Mouse (Mus musculus): ENCODE measurements around the gene Col6a1. TPM values are rescaled to one million over a fixed set of nuclear protein-coding genes. Genes with fewer than 3 reads are reported as not detected.

Gene Col6a1
- 309 and 317 TPM in 2 replicates for polyA plus RNA-seq (2014; fragmentation: Nextera tagmentation; extraction: Ambion mirVana)

DNA sequence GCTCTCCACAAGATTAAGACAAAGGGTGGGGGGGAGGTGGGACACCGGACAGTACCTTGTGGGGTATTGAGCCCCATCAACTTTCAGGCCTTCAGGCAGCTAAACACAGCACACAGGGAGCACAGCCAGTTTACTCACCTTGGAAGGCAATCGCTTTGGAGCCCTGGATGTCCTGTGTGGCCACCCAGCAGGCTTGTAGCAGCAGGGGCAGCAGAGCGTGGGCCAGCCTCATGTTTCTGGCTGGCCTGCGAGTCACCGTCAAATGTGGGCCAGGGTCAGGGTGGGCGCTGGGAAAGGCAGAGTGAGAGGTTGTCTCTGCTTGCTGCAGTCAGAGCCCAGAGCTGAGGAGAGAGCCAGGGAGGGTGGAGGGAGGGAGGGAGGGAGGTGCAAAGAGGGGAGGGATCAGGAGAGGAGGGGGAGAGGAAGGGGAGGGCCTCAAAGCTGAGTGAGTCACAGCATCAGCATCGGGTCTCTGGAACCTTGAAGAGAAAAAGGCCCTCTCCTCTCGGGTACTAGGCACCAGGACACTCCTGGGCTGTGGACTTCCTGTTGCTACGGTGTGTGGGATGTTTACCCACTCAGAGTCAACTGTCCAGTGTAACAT lies at the start of gene Col6a1:
TSS of gene Col6a1 (minus strand) at position 487 of the 604 bp plus-strand sequence.
- peak within 1 kb of the TSS; percentile 55 for H3K4me3 ChIP-seq (ENCODE audit: low read depth, low read length)
- H3K36me3 ChIP-seq (ENCODE audit: control insufficient read depth, insufficient read depth, low read length) = peaks cover 28% of the 10 kb centered on the region
- ATAC-seq (replicated peaks; ENCODE audit: low FRiP score, low TSS enrichment, low read depth) (peak; percentile 48), DNase-seq (ENCODE audit: low spot score) (peak; percentile 59)
- peaks cover 27% of the 10 kb centered on the region for H3K4me1 ChIP-seq (replicated peaks; ENCODE audit: control insufficient read depth, insufficient read depth, low read length)
- H3K27ac ChIP-seq (ENCODE audit: low read depth) = peak within 1 kb of the TSS; percentile 82
- peak within 1 kb of the TSS; percentile 88 for H3K4me2 ChIP-seq (ENCODE audit: low read length)
- H3K9me3 ChIP-seq (ENCODE audit: control insufficient read depth, low read length) = no peaks in the 10 kb centered on the region
- WGBS = 13% methylated on average over 9 of the region's 9 CpGs
- H3K27me3 ChIP-seq (replicated peaks; ENCODE audit: control insufficient read depth, insufficient read depth, low read length) = no peaks in the 10 kb centered on the region
- peak within 1 kb of the TSS; percentile 80 for H3K9ac ChIP-seq (ENCODE audit: low read length)

- Histone ChIP-seq H3K4me2 (ENCODE audit: low read length) (no peak overlapping the region), H3K9me3 (ENCODE audit: control insufficient read depth, low read length) (no peaks in the 10 kb centered on the region), H3K9ac (ENCODE audit: low read length) (no peak overlapping the region), H3K27ac (ENCODE audit: low read depth) (no peak overlapping the region), H3K27me3 (replicated peaks; ENCODE audit: control insufficient read depth, insufficient read depth, low read length) (no peaks in the 10 kb centered on the region), H3K36me3 (ENCODE audit: control insufficient read depth, insufficient read depth, low read length) (peaks cover 6% of the 10 kb centered on the region), H3K4me3 (ENCODE audit: low read depth, low read length) (no peak overlapping the region), H3K4me1 (replicated peaks; ENCODE audit: control insufficient read depth, insufficient read depth, low read length) (no peaks in the 10 kb centered on the region)
- WGBS = 94% methylated on average over 3 of the region's 3 CpGs
- ATAC-seq (replicated peaks; ENCODE audit: low FRiP score, low TSS enrichment, low read depth) (no peak), DNase-seq (ENCODE audit: low spot score) (no peak)
Measured at GRCm38 (mm10) chr10:76771624-76772023, 45.7 kb upstream of the Col6a1 start.

DNA sequence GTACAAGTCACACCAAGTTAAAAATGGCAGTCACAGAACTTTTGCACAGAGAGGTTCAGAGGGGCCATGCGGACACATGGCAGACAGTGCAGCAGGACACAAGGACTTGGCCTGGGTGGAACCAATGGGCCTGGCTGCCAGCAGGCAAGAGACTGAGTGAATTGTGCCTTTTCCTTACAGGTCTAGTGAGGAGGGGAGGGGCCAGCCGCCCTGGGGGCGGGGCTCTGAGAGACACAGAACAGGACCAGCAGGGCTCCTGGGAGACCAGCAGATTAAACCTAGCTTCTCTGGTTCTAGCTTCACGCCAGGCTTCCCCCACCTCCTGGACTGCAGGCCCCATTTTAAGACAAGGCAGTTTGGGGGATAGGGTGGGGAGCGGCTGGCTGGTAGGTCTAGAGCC lies 45.1 kb upstream of the Col6a1 start:
- H3K36me3 ChIP-seq (ENCODE audit: control insufficient read depth, insufficient read depth, low read length) = peaks cover 6% of the 10 kb centered on the region
- no peaks in the 10 kb centered on the region for H3K9me3 ChIP-seq (ENCODE audit: control insufficient read depth, low read length)
- H3K4me1 ChIP-seq (replicated peaks; ENCODE audit: control insufficient read depth, insufficient read depth, low read length) = no peaks in the 10 kb centered on the region
- WGBS = 53% methylated on average over 5 of the region's 5 CpGs
- no peak overlapping the region for H3K4me3 ChIP-seq (ENCODE audit: low read depth, low read length)
- H3K27ac ChIP-seq (ENCODE audit: low read depth) = no peak overlapping the region
- ATAC-seq (replicated peaks; ENCODE audit: low FRiP score, low TSS enrichment, low read depth) (no peak), DNase-seq (ENCODE audit: low spot score) (no peak)
- H3K9ac ChIP-seq (ENCODE audit: low read length) = no peak overlapping the region
- no peaks in the 10 kb centered on the region for H3K27me3 ChIP-seq (replicated peaks; ENCODE audit: control insufficient read depth, insufficient read depth, low read length)
- no peak overlapping the region for H3K4me2 ChIP-seq (ENCODE audit: low read length)

DNA sequence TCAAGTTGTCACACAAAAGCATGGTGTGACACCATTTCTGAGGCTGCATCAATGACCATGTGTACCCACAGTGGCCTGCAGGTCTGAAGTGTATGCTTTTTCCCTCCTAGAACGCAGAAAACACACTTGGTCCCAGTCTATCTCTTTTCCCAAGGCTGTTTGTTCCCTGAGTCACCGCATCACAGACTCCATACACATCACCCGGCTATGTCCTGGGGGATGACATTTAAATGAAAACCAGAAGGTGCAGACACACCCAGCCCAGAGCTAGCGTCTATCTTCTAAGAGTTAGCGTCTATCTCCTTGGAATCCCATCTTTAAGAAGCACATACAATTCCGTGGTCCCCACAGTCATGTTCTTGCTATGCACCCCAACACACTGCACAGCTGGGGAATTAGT lies 43.6 kb upstream of the Col6a1 start:
- 88% methylated on average over 6 of the region's 6 CpGs for WGBS
- peaks cover 6% of the 10 kb centered on the region for H3K36me3 ChIP-seq (ENCODE audit: control insufficient read depth, insufficient read depth, low read length)
- no peaks in the 10 kb centered on the region for H3K9me3 ChIP-seq (ENCODE audit: control insufficient read depth, low read length)
- no peaks in the 10 kb centered on the region for H3K27me3 ChIP-seq (replicated peaks; ENCODE audit: control insufficient read depth, insufficient read depth, low read length)
- no peak overlapping the region for H3K4me2 ChIP-seq (ENCODE audit: low read length)
- H3K27ac ChIP-seq (ENCODE audit: low read depth) = no peak overlapping the region
- no peak for ATAC-seq (replicated peaks; ENCODE audit: low FRiP score, low TSS enrichment, low read depth)
- no peak for DNase-seq (ENCODE audit: low spot score)
- no peaks in the 10 kb centered on the region for H3K4me1 ChIP-seq (replicated peaks; ENCODE audit: control insufficient read depth, insufficient read depth, low read length)
- H3K9ac ChIP-seq (ENCODE audit: low read length) = no peak overlapping the region
- H3K4me3 ChIP-seq (ENCODE audit: low read depth, low read length) = no peak overlapping the region

GRCm38 (mm10) chr10:76766196-76766595 lies 40.2 kb upstream of the Col6a1 start:
- Histone ChIP-seq H3K4me1 (replicated peaks; ENCODE audit: control insufficient read depth, insufficient read depth, low read length) (no peaks in the 10 kb centered on the region), H3K9me3 (ENCODE audit: control insufficient read depth, low read length) (no peaks in the 10 kb centered on the region), H3K36me3 (ENCODE audit: control insufficient read depth, insufficient read depth, low read length) (peaks cover 6% of the 10 kb centered on the region), H3K27ac (ENCODE audit: low read depth) (no peak overlapping the region), H3K4me2 (ENCODE audit: low read length) (no peak overlapping the region), H3K27me3 (replicated peaks; ENCODE audit: control insufficient read depth, insufficient read depth, low read length) (no peaks in the 10 kb centered on the region), H3K9ac (ENCODE audit: low read length) (no peak overlapping the region), H3K4me3 (ENCODE audit: low read depth, low read length) (no peak overlapping the region)
- DNase-seq (ENCODE audit: low spot score) (peak; percentile 38), ATAC-seq (replicated peaks; ENCODE audit: low FRiP score, low TSS enrichment, low read depth) (no peak)
- 78% methylated on average over 1 of the region's 1 CpGs for WGBS

GRCm38 (mm10) chr10:76764927-76765326 lies 39.0 kb upstream of the Col6a1 start:
- Histone ChIP-seq H3K27me3 (replicated peaks; ENCODE audit: control insufficient read depth, insufficient read depth, low read length) (no peaks in the 10 kb centered on the region), H3K9ac (ENCODE audit: low read length) (no peak overlapping the region), H3K36me3 (ENCODE audit: control insufficient read depth, insufficient read depth, low read length) (peaks cover 6% of the 10 kb centered on the region), H3K4me3 (ENCODE audit: low read depth, low read length) (no peak overlapping the region), H3K27ac (ENCODE audit: low read depth) (no peak overlapping the region), H3K4me1 (replicated peaks; ENCODE audit: control insufficient read depth, insufficient read depth, low read length) (no peaks in the 10 kb centered on the region), H3K4me2 (ENCODE audit: low read length) (no peak overlapping the region), H3K9me3 (ENCODE audit: control insufficient read depth, low read length) (no peaks in the 10 kb centered on the region)
- DNase-seq (ENCODE audit: low spot score) (peak; percentile 28), ATAC-seq (replicated peaks; ENCODE audit: low FRiP score, low TSS enrichment, low read depth) (no peak)
- WGBS = 90% methylated on average over 4 of the region's 4 CpGs

DNA sequence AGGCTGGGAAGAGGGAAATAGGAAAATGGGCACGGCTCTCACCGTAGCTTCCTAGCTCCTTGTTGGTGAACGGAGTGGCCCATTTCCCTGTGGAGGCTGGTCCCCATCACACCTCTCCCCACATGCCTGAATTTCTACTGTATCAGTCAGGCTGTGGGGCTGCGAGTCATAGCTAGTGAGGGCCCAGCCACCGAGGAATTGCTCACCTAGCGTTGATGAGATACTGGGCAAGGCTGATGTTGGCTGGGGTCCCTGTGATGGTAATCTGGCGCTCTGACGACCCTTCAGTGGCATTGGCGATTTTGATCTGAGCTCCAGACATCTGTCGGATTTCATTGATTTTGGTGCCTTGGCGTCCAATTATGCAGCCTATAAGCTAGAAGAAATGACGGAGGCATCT lies 37.0 kb upstream of the Col6a1 start:
- DNase-seq (ENCODE audit: low spot score) (no peak), ATAC-seq (replicated peaks; ENCODE audit: low FRiP score, low TSS enrichment, low read depth) (no peak)
- Histone ChIP-seq H3K9me3 (ENCODE audit: control insufficient read depth, low read length) (no peaks in the 10 kb centered on the region), H3K9ac (ENCODE audit: low read length) (no peak overlapping the region), H3K4me1 (replicated peaks; ENCODE audit: control insufficient read depth, insufficient read depth, low read length) (no peaks in the 10 kb centered on the region), H3K27ac (ENCODE audit: low read depth) (no peak overlapping the region), H3K36me3 (ENCODE audit: control insufficient read depth, insufficient read depth, low read length) (peaks cover 6% of the 10 kb centered on the region), H3K4me2 (ENCODE audit: low read length) (no peak overlapping the region), H3K4me3 (ENCODE audit: low read depth, low read length) (no peak overlapping the region), H3K27me3 (replicated peaks; ENCODE audit: control insufficient read depth, insufficient read depth, low read length) (no peaks in the 10 kb centered on the region)
- 93% methylated on average over 12 of the region's 12 CpGs for WGBS

DNA sequence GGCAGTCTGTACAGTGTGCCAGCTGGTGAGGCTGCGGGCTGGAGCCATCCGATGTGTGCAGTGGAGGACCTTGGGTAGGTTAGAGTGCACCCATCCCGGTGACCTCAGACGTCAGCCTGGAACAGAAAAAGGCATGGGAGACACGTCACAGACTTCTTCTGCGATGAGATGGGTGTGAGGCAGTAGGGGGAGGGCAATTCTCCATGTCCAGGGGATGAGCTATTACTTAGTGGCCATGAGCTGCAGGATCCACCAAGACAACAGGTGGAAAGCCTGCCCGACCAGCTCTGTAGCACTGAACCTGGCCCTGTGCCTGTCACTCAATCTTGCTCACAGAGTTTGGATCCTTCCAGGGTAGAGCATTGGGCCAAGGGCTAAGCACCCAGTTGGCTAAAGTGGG lies 36.4 kb upstream of the Col6a1 start:
- H3K27ac ChIP-seq (ENCODE audit: low read depth) = no peak overlapping the region
- H3K9ac ChIP-seq (ENCODE audit: low read length) = no peak overlapping the region
- DNase-seq (ENCODE audit: low spot score) = peak; percentile 32
- no peak overlapping the region for H3K4me3 ChIP-seq (ENCODE audit: low read depth, low read length)
- H3K4me1 ChIP-seq (replicated peaks; ENCODE audit: control insufficient read depth, insufficient read depth, low read length) = no peaks in the 10 kb centered on the region
- H3K27me3 ChIP-seq (replicated peaks; ENCODE audit: control insufficient read depth, insufficient read depth, low read length) = no peaks in the 10 kb centered on the region
- no peak for ATAC-seq (replicated peaks; ENCODE audit: low FRiP score, low TSS enrichment, low read depth)
- peaks cover 3% of the 10 kb centered on the region for H3K36me3 ChIP-seq (ENCODE audit: control insufficient read depth, insufficient read depth, low read length)
- 82% methylated on average over 7 of the region's 7 CpGs for WGBS
- H3K4me2 ChIP-seq (ENCODE audit: low read length) = no peak overlapping the region
- no peaks in the 10 kb centered on the region for H3K9me3 ChIP-seq (ENCODE audit: control insufficient read depth, low read length)

DNA sequence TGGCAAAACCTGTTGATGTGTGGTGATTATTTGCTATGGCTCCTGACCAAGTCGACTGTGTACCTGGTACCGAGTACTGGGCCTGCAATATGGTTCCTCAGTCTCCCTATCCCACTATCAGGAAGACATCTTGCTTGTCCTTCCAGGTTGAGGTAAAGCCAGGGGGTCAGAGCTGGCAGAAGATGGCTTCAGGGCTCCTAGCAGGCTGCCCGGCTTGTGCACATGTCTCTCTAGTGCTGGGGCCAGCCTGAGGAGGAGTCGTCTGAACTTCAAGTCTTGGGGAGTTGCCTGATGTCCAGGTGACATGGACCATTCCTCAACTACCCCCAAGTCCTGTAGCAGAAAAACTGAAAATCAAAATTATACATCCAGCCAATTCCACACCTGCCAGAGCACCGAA lies 33.9 kb upstream of the Col6a1 start:
- Histone ChIP-seq H3K27ac (ENCODE audit: low read depth) (no peak overlapping the region), H3K36me3 (ENCODE audit: control insufficient read depth, insufficient read depth, low read length) (no peaks in the 10 kb centered on the region; the same call in 1 of the 2 replicates), H3K4me2 (ENCODE audit: low read length) (no peak overlapping the region), H3K9ac (ENCODE audit: low read length) (no peak overlapping the region), H3K4me1 (replicated peaks; ENCODE audit: control insufficient read depth, insufficient read depth, low read length) (no peaks in the 10 kb centered on the region), H3K4me3 (ENCODE audit: low read depth, low read length) (no peak overlapping the region), H3K27me3 (replicated peaks; ENCODE audit: control insufficient read depth, insufficient read depth, low read length) (no peaks in the 10 kb centered on the region), H3K9me3 (ENCODE audit: control insufficient read depth, low read length) (no peaks in the 10 kb centered on the region)
- no peak for DNase-seq (ENCODE audit: low spot score)
- WGBS = 88% methylated on average over 5 of the region's 5 CpGs
- no peak for ATAC-seq (replicated peaks; ENCODE audit: low FRiP score, low TSS enrichment, low read depth)
